10 mouse cellular contexts compared by ENCODE assay signal in the genomic region with DNA sequence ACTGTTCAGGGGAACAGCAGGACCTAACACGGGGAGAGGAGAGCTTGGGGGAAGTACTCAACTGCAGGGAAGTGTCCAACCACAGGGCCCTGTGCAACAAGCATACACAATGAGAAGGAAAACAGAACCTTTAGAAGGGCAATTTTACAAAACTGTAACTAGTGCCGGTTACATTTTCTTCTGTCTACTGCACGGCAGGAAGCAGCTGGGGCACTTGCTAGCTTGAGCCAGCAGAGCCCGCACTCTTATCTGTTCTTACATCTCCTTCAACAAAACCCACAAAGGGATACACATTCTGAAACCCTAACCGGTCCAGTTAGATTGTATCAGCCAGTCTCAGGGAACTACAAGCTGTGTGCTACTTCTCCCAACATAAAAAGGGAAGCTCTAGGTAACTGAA. TPM values are rescaled to one million over a fixed set of nuclear protein-coding genes. Genes with fewer than 3 reads are reported as not detected.
DNase-seq lines count a peak whose midpoint lies in the region; ATAC-seq lines count a peak whose summit lies in the region.
"Had no signal": no experiment of that assay in that cellular context is flagged by ENCODE, and none has a peak within 500 bp of the region (broad histone marks: within the 10 kb centered on the region; RNA-seq: fewer than 3 reads in every experiment).

No protein-coding gene starts in this region.

- peaks cover 61% of the 10 kb centered on the region for H3K4me1 ChIP-seq in forebrain, embryonic 15.5 days
- H3K4me1 ChIP-seq in forebrain, embryonic 12.5 days: peaks cover 21% of the 10 kb centered on the region

- no peak overlapping the region for H3K9ac ChIP-seq in forebrain, embryonic 15.5 days (replicated peaks)
- no peak overlapping the region for H3K9ac ChIP-seq in forebrain, embryonic 12.5 days

- no peaks in the 10 kb centered on the region for H3K9me3 ChIP-seq in forebrain, embryonic 15.5 days
- no peaks in the 10 kb centered on the region for H3K9me3 ChIP-seq in forebrain, embryonic 12.5 days

- no peak overlapping the region for H3K4me2 ChIP-seq in forebrain, embryonic 15.5 days (replicated peaks)
- no peak overlapping the region for H3K4me2 ChIP-seq in forebrain, embryonic 12.5 days

- no peaks in the 10 kb centered on the region for H3K27me3 ChIP-seq in forebrain, embryonic 15.5 days
- H3K27me3 ChIP-seq in forebrain, embryonic 12.5 days: no peaks in the 10 kb centered on the region

- H3K36me3 ChIP-seq in forebrain, embryonic 15.5 days: peaks cover 38% of the 10 kb centered on the region
- peaks cover 44% of the 10 kb centered on the region for H3K36me3 ChIP-seq in forebrain, embryonic 12.5 days (replicated peaks)

- H3K4me3 ChIP-seq in forebrain, embryonic 15.5 days: no peak overlapping the region
- H3K4me3 ChIP-seq in forebrain, embryonic 12.5 days (replicated peaks): no peak overlapping the region

- WGBS in forebrain, embryonic 15.5 days: 74% methylated on average over 5 of the region's 5 CpGs
- WGBS in forebrain, embryonic 12.5 days: 82% methylated on average over 5 of the region's 5 CpGs

- no peak for ATAC-seq in forebrain, embryonic 15.5 days (replicated peaks)
- ATAC-seq in forebrain, embryonic 12.5 days (ENCODE audit: low FRiP score): no peak
- peak; percentile 88 for ATAC-seq in granulocyte monocyte progenitor cell, adult 5-6 weeks (replicated peaks; ENCODE audit: poor library complexity, severe bottlenecking)

- peak overlapping the region; percentile 95 for H3K27ac ChIP-seq in forebrain, embryonic 15.5 days (replicated peaks)
- H3K27ac ChIP-seq in forebrain, embryonic 12.5 days: no peak overlapping the region

- peak; percentile 98 for DNase-seq in 416B (ENCODE audit: low read depth)
- DNase-seq in lung, postnatal 14 days: peak; percentile 4
- DNase-seq in cerebellum, postnatal 4 days (ENCODE audit: low spot score in 2 of 2): no peak
- DNase-seq in embryo, embryonic 10 days (ENCODE audit: low spot score): no peak
- no peak for DNase-seq in urinary bladder, adult 2 months (ENCODE audit: low spot score)
- DNase-seq: cerebellum, adult 9-11 months; layer of hippocampus, adult 9-11 months had no signal

RNA-seq across cellular contexts. Expression of a gene that starts 20.9 kb away (rescaled TPM):
- polyA plus RNA-seq in forebrain, embryonic 15.5 days (2015; fragmentation: Nextera tagmentation; extraction: Ambion mirVana): 47.5 and 48.8 TPM in 2 replicates
- 41.8 and 45.4 TPM in 2 replicates for polyA plus RNA-seq in forebrain, embryonic 12.5 days (2016; fragmentation: Nextera tagmentation; extraction: Ambion mirVana)
- 33.6 and 34.9 TPM in 2 replicates for total RNA-seq in granulocyte monocyte progenitor cell, adult 5-6 weeks (2014; fragmentation: Nextera tagmentation)
- 25.9 and 36.7 TPM in 2 replicates for total RNA-seq in granulocyte monocyte progenitor cell, adult 5-6 weeks (2017)
- 43.5 and 44.5 TPM in 2 replicates for polyA plus RNA-seq in urinary bladder, adult 2 months (2012; rRNA removed)

Comparison
In these comparisons a context has a peak if more than half of its experiments do, and no peak if none do; other contexts are left out.
1. DNase-seq: peak in 416B (single experiment) and lung, postnatal 14 days (single experiment); none in cerebellum, postnatal 4 days (0 of 2), embryo, embryonic 10 days (single experiment) and urinary bladder, adult 2 months (single experiment).